Mouse (Mus musculus): ENCODE measurements around the gene Myg1. TPM values are rescaled to one million over a fixed set of nuclear protein-coding genes. Genes with fewer than 3 reads are reported as not detected.

The Myg1 gene
- polyA plus RNA-seq, 1 experiment from 2014 or later = 48.3 TPM

DNA sequence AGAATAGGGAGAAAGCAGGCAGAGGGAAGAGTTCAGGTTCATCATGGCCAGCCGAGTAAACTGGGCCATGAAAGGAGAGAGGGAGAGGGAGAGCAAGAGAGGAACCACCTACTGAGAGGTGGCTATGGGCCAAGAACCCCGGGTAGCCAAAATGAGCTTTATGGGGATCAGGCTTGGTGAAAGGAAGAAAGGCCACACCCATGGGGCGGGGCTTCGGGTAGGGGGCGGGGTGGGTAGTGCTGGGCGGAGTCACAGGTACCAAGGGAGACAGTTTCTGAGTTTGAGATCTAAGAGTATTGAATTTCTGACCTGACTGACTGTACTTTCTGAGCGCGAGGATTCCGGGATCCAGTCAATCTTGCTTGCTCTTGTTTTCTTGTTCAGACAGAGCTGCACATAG is 55.1 kb downstream of the Myg1 start:
- no peaks in the 10 kb centered on the region for H3K27me3 ChIP-seq (replicated peaks; ENCODE audit: insufficient read depth, low read length)
- H3K36me3 ChIP-seq (ENCODE audit: insufficient read depth, low read length) = no peaks in the 10 kb centered on the region
- no peak overlapping the region for H3K4me2 ChIP-seq (replicated peaks; ENCODE audit: low read depth, low read length)
- WGBS = 50% methylated on average over 9 of the region's 9 CpGs
- no peak for TF ChIP-seq EP300 (IDR thresholded peaks at IDR 0.05)
- TF ChIP-seq CTCF (IDR thresholded peaks at IDR 0.05) = no peak
- no peak overlapping the region for H3K9ac ChIP-seq (replicated peaks; ENCODE audit: low read depth)
- H3K4me3 ChIP-seq (ENCODE audit: low read depth, low read length) = no peak overlapping the region
- no peak overlapping the region for H3K27ac ChIP-seq (ENCODE audit: low read length)
- DNase-seq (ENCODE audit: low spot score) (no peak), ATAC-seq (no peak)
- H3K9me3 ChIP-seq (ENCODE audit: low read length) = no peaks in the 10 kb centered on the region
- H3K4me1 ChIP-seq (ENCODE audit: insufficient read depth, low read depth, low read length) = no peaks in the 10 kb centered on the region

Other genes starting within 250 kb of the Myg1 start
- 48.7 and 51.6 TPM in 2 replicates for gene Tns2, start 231.3 kb upstream of the Myg1 start, polyA plus RNA-seq (2015; fragmentation: Nextera tagmentation; extraction: Ambion mirVana)
- 20.4 and 22.2 TPM in 2 replicates for gene Spryd3, start 195.5 kb upstream of the Myg1 start, polyA plus RNA-seq (2015; fragmentation: Nextera tagmentation; extraction: Ambion mirVana)
- 109 and 123 TPM in 2 replicates for gene Igfbp6, start 187.3 kb upstream of the Myg1 start, polyA plus RNA-seq (2015; fragmentation: Nextera tagmentation; extraction: Ambion mirVana)
- 0.08 and 0.16 TPM in 2 replicates for gene Soat2, start 181.2 kb upstream of the Myg1 start, polyA plus RNA-seq (2015; fragmentation: Nextera tagmentation; extraction: Ambion mirVana)
- 31.9 and 33.9 TPM in 2 replicates for gene Zfp740, start 128.5 kb upstream of the Myg1 start, polyA plus RNA-seq (2015; fragmentation: Nextera tagmentation; extraction: Ambion mirVana)
- gene Csad, start 127.0 kb upstream of the Myg1 start, polyA plus RNA-seq (2015; fragmentation: Nextera tagmentation; extraction: Ambion mirVana) = 71.0 and 76.9 TPM in 2 replicates
- 3.6 and 4.3 TPM in 2 replicates for gene Itgb7, start 99.8 kb upstream of the Myg1 start, polyA plus RNA-seq (2015; fragmentation: Nextera tagmentation; extraction: Ambion mirVana)
- 35.8 and 40.2 TPM in 2 replicates for gene Rarg, start 74.2 kb upstream of the Myg1 start, polyA plus RNA-seq (2015; fragmentation: Nextera tagmentation; extraction: Ambion mirVana)
- 0.13 and 0.36 TPM in 2 replicates for gene Gm9918, start 61.1 kb upstream of the Myg1 start, polyA plus RNA-seq (2015; fragmentation: Nextera tagmentation; extraction: Ambion mirVana)
- gene Mfsd5, start 52.3 kb upstream of the Myg1 start, polyA plus RNA-seq (2015; fragmentation: Nextera tagmentation; extraction: Ambion mirVana) = 70.4 and 72.7 TPM in 2 replicates
- gene Espl1, start 35.4 kb upstream of the Myg1 start, polyA plus RNA-seq (2015; fragmentation: Nextera tagmentation; extraction: Ambion mirVana) = 0.99 and 1.4 TPM in 2 replicates
- gene Pfdn5, start 5.6 kb upstream of the Myg1 start, polyA plus RNA-seq (2015; fragmentation: Nextera tagmentation; extraction: Ambion mirVana) = 457 and 467 TPM in 2 replicates
- gene Aaas, start 19.1 kb downstream of the Myg1 start, polyA plus RNA-seq (2015; fragmentation: Nextera tagmentation; extraction: Ambion mirVana) = 16.2 and 17.0 TPM in 2 replicates
- not detected in 2 replicates for gene Sp7, start 35.5 kb downstream of the Myg1 start, polyA plus RNA-seq (2015; fragmentation: Nextera tagmentation; extraction: Ambion mirVana)
- 7.3 and 8.6 TPM in 2 replicates for gene Sp1, start 74.4 kb downstream of the Myg1 start, polyA plus RNA-seq (2015; fragmentation: Nextera tagmentation; extraction: Ambion mirVana)
- 8.3 and 11.0 TPM in 2 replicates for gene Amhr2, start 113.7 kb downstream of the Myg1 start, polyA plus RNA-seq (2015; fragmentation: Nextera tagmentation; extraction: Ambion mirVana)
- 110 and 128 TPM in 2 replicates for gene Prr13, start 127.3 kb downstream of the Myg1 start, polyA plus RNA-seq (2015; fragmentation: Nextera tagmentation; extraction: Ambion mirVana)
- gene Pcbp2, start 138.8 kb downstream of the Myg1 start, polyA plus RNA-seq (2015; fragmentation: Nextera tagmentation; extraction: Ambion mirVana) = 154 and 157 TPM in 2 replicates
- gene Gm10337, start 172.0 kb downstream of the Myg1 start, polyA plus RNA-seq (2015; fragmentation: Nextera tagmentation; extraction: Ambion mirVana) = 2.0 TPM in 1 of 2 replicates, not detected in the other
- gene Map3k12, start 185.4 kb downstream of the Myg1 start, polyA plus RNA-seq (2015; fragmentation: Nextera tagmentation; extraction: Ambion mirVana) = 4.2 and 4.9 TPM in 2 replicates
- gene Tarbp2, start 186.5 kb downstream of the Myg1 start, polyA plus RNA-seq (2015; fragmentation: Nextera tagmentation; extraction: Ambion mirVana) = 35.2 and 42.8 TPM in 2 replicates
- gene Npff, start 193.2 kb downstream of the Myg1 start, polyA plus RNA-seq (2015; fragmentation: Nextera tagmentation; extraction: Ambion mirVana) = 3.7 and 4.2 TPM in 2 replicates